Mouse (Mus musculus): ENCODE measurements at regions not wholly inside any gene's neighbourhood (a gene's known extent, or its start where the extent isn't known, plus 50 kb on each side); places are given as distances from the start of the nearest gene placed in this dataset.

- no peak for DNase-seq
These were observed 54.2 kb upstream of the Cdc42bpa start for GRCm38 (mm10) chr1:179906115-179906514.

GRCm38 (mm10) chr1:179892711-179893110 is 67.6 kb upstream of the Cdc42bpa start:
- no peak for DNase-seq

- no peak for DNase-seq
These were observed 72.4 kb upstream of the Cdc42bpa start for GRCm38 (mm10) chr1:179887921-179888320.

GRCm38 (mm10) chr1:179881222-179881621 is 77.7 kb upstream of the Ahctf1 start:
- no peak for DNase-seq

GRCm38 (mm10) chr1:179877893-179878292 is 74.4 kb upstream of the Ahctf1 start:
- DNase-seq = no peak

- peak; percentile 19 for DNase-seq
These were observed 70.5 kb upstream of the Ahctf1 start for GRCm38 (mm10) chr1:179873772-179874555.

- no peak for DNase-seq
These were observed 68.5 kb upstream of the Ahctf1 start for GRCm38 (mm10) chr1:179871961-179872360.

GRCm38 (mm10) chr1:179868656-179869055 is 65.2 kb upstream of the Ahctf1 start:
- no peak for DNase-seq

GRCm38 (mm10) chr1:179867493-179867892 is 64.0 kb upstream of the Ahctf1 start:
- no peak for DNase-seq

GRCm38 (mm10) chr1:179866056-179866772 is 62.7 kb upstream of the Ahctf1 start:
- DNase-seq = peak; percentile 62

- no peak for DNase-seq
These were observed 62.1 kb upstream of the Ahctf1 start for GRCm38 (mm10) chr1:179865561-179865960.

GRCm38 (mm10) chr1:179864537-179865226 is 61.2 kb upstream of the Ahctf1 start:
- DNase-seq = no peak

GRCm38 (mm10) chr1:179863420-179863819 is 59.9 kb upstream of the Ahctf1 start:
- no peak for DNase-seq

- no peak for DNase-seq
These were observed 59.5 kb upstream of the Ahctf1 start for GRCm38 (mm10) chr1:179862941-179863340.

GRCm38 (mm10) chr1:179861776-179862175 is 58.3 kb upstream of the Ahctf1 start:
- DNase-seq = no peak

- no peak for DNase-seq
These were observed 56.0 kb upstream of the Ahctf1 start for GRCm38 (mm10) chr1:179859552-179859902.

- DNase-seq = no peak
These were observed 55.5 kb upstream of the Ahctf1 start for GRCm38 (mm10) chr1:179858780-179859551.

GRCm38 (mm10) chr1:179854288-179854965 is 50.9 kb upstream of the Ahctf1 start:
- DNase-seq = no peak
